Mouse (Mus musculus) stomach, embryonic 16.5 days (tissue): Measurements from ENCODE around the gene Acadsb. TPM values are rescaled to one million over a fixed set of nuclear protein-coding genes. Genes with fewer than 3 reads are reported as not detected.

Source experiments
- polyA plus RNA-seq: library from polyadenylated mRNA; unstranded; fragments of >200 nt; fragmentation: Nextera tagmentation; extraction: Ambion mirVana; gene quantifications from 2 replicates; pipeline ENCODE4 v1.2.1, GENCODE M21; 2015

The Acadsb gene
- polyA plus RNA-seq, 1 experiment from 2014 or later, result 115 TPM

Other genes with a start within 250 kb of the Acadsb start
- 0.04 and 0.05 TPM in 2 replicates for gene 5430419D17Rik, start 236.2 kb upstream of the Acadsb start, polyA plus RNA-seq
- 1.3 and 2.3 TPM in 2 replicates for gene Cuzd1, start 88.3 kb upstream of the Acadsb start, polyA plus RNA-seq
- not detected in 2 replicates for gene Fam24b, start 81.1 kb upstream of the Acadsb start, polyA plus RNA-seq
- not detected in 2 replicates for gene Fam24a, start 76.7 kb upstream of the Acadsb start, polyA plus RNA-seq
- 21.4 and 21.7 TPM in 2 replicates for gene 2310057M21Rik, start 47.8 kb upstream of the Acadsb start, polyA plus RNA-seq
- 64.7 and 77.5 TPM in 2 replicates for gene Pstk, start 39.5 kb upstream of the Acadsb start, polyA plus RNA-seq
- gene Ikzf5, start 80 bp upstream of the Acadsb start, polyA plus RNA-seq, result 11.6 and 14.4 TPM in 2 replicates
- gene Hmx3, start 132.3 kb downstream of the Acadsb start, polyA plus RNA-seq, result 0.15 and 0.32 TPM in 2 replicates
- gene Hmx2, start 138.2 kb downstream of the Acadsb start, polyA plus RNA-seq, result 0.66 and 0.76 TPM in 2 replicates
- 178 and 184 TPM in 2 replicates for gene Bub3, start 149.6 kb downstream of the Acadsb start, polyA plus RNA-seq